Mouse (Mus musculus) telencephalon, adult 2 months (tissue): ENCODE data around the gene Faf1.

ENCODE experiments used
- DNase-seq: peaks from one replicate; pipeline ENCODE4 v3.0.0-alpha.2; 2011; ENCODE audit warnings: low read depth, low spot score

Gene Faf1

GRCm38 (mm10) chr4:109904487-109904886 lies 228.1 kb downstream of the Faf1 start:
- DNase-seq, result no peak

GRCm38 (mm10) chr4:109929058-109929457 lies 252.7 kb downstream of the Faf1 start:
- DNase-seq, result no peak

GRCm38 (mm10) chr4:109930445-109930844 lies 254.1 kb downstream of the Faf1 start:
- DNase-seq, result no peak

- DNase-seq, result no peak
Measured at GRCm38 (mm10) chr4:109930935-109931334, 254.5 kb downstream of the Faf1 start.

GRCm38 (mm10) chr4:109936557-109936956 lies 260.2 kb downstream of the Faf1 start:
- DNase-seq, result no peak

GRCm38 (mm10) chr4:109939291-109939690 lies 262.9 kb downstream of the Faf1 start:
- no peak for DNase-seq

GRCm38 (mm10) chr4:109945554-109945953 lies 269.2 kb downstream of the Faf1 start:
- DNase-seq, result no peak

GRCm38 (mm10) chr4:109949307-109949706 lies 272.9 kb downstream of the Faf1 start:
- no peak for DNase-seq

- no peak for DNase-seq
Measured at GRCm38 (mm10) chr4:109953509-109953908, 277.1 kb downstream of the Faf1 start.

- no peak for DNase-seq
Measured at GRCm38 (mm10) chr4:109960201-109960935, 284.0 kb downstream of the Faf1 start.

- DNase-seq, result no peak
Measured at GRCm38 (mm10) chr4:109963570-109964279, 287.3 kb downstream of the Faf1 start.

- DNase-seq, result no peak
Measured at GRCm38 (mm10) chr4:109969561-109969960, 293.2 kb downstream of the Faf1 start.

- no peak for DNase-seq
Measured at GRCm38 (mm10) chr4:109973991-109974654, 297.7 kb downstream of the Faf1 start.

- DNase-seq, result no peak
Measured at GRCm38 (mm10) chr4:109974655-109975380, 298.4 kb downstream of the Faf1 start.

GRCm38 (mm10) chr4:109975381-109976240 lies 299.2 kb downstream of the Faf1 start:
- DNase-seq, result no peak

GRCm38 (mm10) chr4:109976273-109977147 lies 300.1 kb downstream of the Faf1 start:
- no peak for DNase-seq

GRCm38 (mm10) chr4:109977148-109978067 lies 301.0 kb downstream of the Faf1 start, which contains the start of gene Dmrta2:
Gene Dmrta2 (plus strand): TSS chr4:109978053.
- no peak for DNase-seq

- DNase-seq, result no peak
Measured at GRCm38 (mm10) chr4:109978068-109978857, 301.9 kb downstream of the Faf1 start.
